Mouse (Mus musculus) CH12.LX (cell line): ENCODE data around the gene Tcp1.

ENCODE experiments used
- CTCF ChIP-seq, 2 experiments: IDR thresholded peaks in 1 of 2; conservative IDR thresholded peaks in 1 of 2; 2 replicates each; pipeline ENCODE4 v1.5.1; 2011 to 2012; ENCODE audit warnings: low read depth in 2 of 2, low read length in 2 of 2, improper control_type of control experiment in 1 of 2, inconsistent platforms in 1 of 2, mild to moderate bottlenecking in 1 of 2, moderate library complexity in 1 of 2
- ELF1 ChIP-seq: IDR thresholded peaks from 2 replicates; pipeline ENCODE4 v1.6.1; 2014; ENCODE audit warnings: low read depth, mild to moderate bottlenecking, inconsistent platforms, low read length, improper control_type of control experiment
- EP300 ChIP-seq: IDR thresholded peaks from 2 replicates; pipeline ENCODE4 v1.6.1; 2011; ENCODE audit warnings: low read length, improper control_type of control experiment
- ETS1 ChIP-seq: conservative IDR thresholded peaks from 2 replicates; pipeline ENCODE4 v1.6.1; 2012; ENCODE audit warnings: low read depth, mild to moderate bottlenecking, inconsistent platforms, low read length, improper control_type of control experiment, moderate library complexity
- MAFK ChIP-seq: IDR thresholded peaks from 2 replicates; pipeline ENCODE4 v1.6.1; 2011; ENCODE audit warnings: low read length, improper control_type of control experiment; ENCODE audit not compliant: insufficient replicate concordance
- MXI1 ChIP-seq: IDR thresholded peaks from 2 replicates; pipeline ENCODE4 v1.6.1; 2011; ENCODE audit warnings: mild to moderate bottlenecking, low read depth, low read length, improper control_type of control experiment
- MYC ChIP-seq: IDR thresholded peaks from 2 replicates; pipeline ENCODE4 v1.6.1; 2011; ENCODE audit warnings: low read depth, mild to moderate bottlenecking, improper control_type of control experiment, low read length
- POLR2A ChIP-seq: IDR thresholded peaks from 2 replicates; pipeline ENCODE4 v1.6.1; 2011; ENCODE audit warnings: low read depth, mild to moderate bottlenecking, improper control_type of control experiment, low read length
- ZNF384 ChIP-seq: IDR thresholded peaks from 2 replicates; pipeline ENCODE4 v1.6.1; 2012; ENCODE audit warnings: low read depth, low read length, improper control_type of control experiment, inconsistent platforms

GRCm38 (mm10) chr17:12897674-12898073 is 17.8 kb upstream of the Tcp1 start:
- no peak for TF ChIP-seq MXI1
- TF ChIP-seq MAFK = no peak
- TF ChIP-seq MYC = no peak
- TF ChIP-seq EP300 = no peak
- no peak for TF ChIP-seq CTCF (conservative IDR thresholded peaks at IDR 0.05 in 1 of 2, IDR thresholded peaks at IDR 0.05 in 1 of 2; ENCODE audit: low read depth in 2 of 2, low read length in 2 of 2)
- TF ChIP-seq ETS1 = no peak
- TF ChIP-seq POLR2A = no peak
- TF ChIP-seq ZNF384 = no peak
- TF ChIP-seq ELF1 = no peak
